Mouse (Mus musculus) thymus, postnatal 14 days (tissue): ENCODE data around the gene Tmem98.

Source experiments
- DNase-seq: peaks from one replicate; pipeline ENCODE4 v3.0.0; 2021

Tmem98 gene

DNA sequence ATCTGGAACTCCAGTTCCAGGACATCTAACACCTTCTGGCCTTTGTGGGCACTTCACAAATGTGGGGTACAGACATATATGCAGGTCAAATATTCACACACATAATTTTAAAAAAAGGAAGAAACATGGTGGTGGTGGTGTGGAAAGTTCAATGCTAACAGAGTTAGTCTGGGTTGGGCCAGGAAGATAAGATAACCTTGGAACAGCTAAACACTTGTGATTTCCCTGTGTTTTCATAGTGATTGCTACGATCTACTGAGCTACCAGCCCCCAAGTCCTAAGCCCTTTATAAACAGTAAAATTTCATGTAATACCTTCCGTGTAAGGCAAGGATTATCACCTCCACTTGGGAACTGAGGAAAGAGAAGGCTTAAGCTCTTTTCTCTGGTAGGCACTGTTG is 46.9 kb downstream of the Tmem98 start:
- DNase-seq, result no peak

DNA sequence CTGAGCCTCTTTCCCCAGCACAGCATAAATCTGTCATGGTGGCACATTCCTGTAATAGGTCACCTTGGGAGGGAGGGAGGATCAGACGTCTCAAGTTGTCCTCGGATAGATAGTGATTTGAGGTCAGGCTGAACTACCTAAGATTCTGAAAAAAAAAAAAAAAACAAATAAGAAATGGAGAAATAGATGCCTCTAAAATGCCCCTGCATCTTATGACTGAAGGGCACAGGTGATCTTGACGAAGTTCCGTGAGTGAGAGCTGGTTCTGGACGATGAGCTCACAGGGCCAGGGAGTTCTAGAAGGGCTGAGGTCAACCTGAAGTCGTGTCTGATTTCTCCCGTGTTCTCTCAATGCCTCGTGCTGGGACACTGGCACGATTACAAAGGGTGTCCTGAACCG is 48.1 kb downstream of the Tmem98 start, which contains the start of gene Spaca3:
Gene Spaca3, plus strand, starts transcription at position 301 of the 400 bp plus-strand sequence.
- DNase-seq, result no peak

DNA sequence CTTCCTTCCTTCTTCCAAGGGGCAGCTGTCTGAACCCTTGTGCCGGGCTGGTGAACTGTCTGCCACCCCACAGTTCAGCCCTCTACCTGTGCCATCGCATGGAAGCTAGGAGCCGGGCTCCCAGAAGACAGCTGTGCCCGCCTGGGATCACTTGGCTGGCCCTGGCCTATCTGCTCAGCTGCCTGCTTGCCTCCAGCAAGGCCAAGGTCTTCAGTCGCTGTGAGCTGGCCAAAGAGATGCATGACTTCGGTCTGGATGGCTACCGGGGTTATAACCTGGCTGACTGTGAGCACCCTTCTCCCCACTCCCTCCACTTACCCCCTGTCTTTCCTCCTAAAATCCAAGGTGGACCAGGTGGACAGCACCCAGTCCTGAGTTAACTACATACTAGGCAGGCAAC is 53.0 kb downstream of the Tmem98 start:
- no peak for DNase-seq

- DNase-seq, result no peak
These were observed 58.1 kb downstream of the Tmem98 start for GRCm38 (mm10) chr11:80868039-80868438.
